Mouse (Mus musculus) thymus, adult 2 months (tissue): ENCODE data around the gene S1pr2. TPM values are rescaled to one million over a fixed set of nuclear protein-coding genes. Genes with fewer than 3 reads are reported as not detected.

Experiments
- DNase-seq: peaks from one replicate; pipeline ENCODE4 v3.0.0; 2021
- H3K27ac ChIP-seq: fragments of 200-500 bp; 2 replicates; pipeline ENCODE4 v1.5.1; 2012; ENCODE audit warnings: low read length, control low read depth; ENCODE audit not compliant: control insufficient read depth, insufficient read depth
- H3K27me3 ChIP-seq: fragments of 200-500 bp; 2 replicates; pipeline ENCODE4 v1.6.1; 2012; ENCODE audit warnings: mild to moderate bottlenecking, low read length, moderate library complexity, mixed read lengths; ENCODE audit not compliant: control insufficient read depth, insufficient read depth
- H3K36me3 ChIP-seq: fragments of 200-500 bp; 2 replicates; pipeline ENCODE4 v1.6.1; 2012; ENCODE audit warnings: mild to moderate bottlenecking, low read length, moderate library complexity; ENCODE audit not compliant: control insufficient read depth, insufficient read depth
- H3K4me1 ChIP-seq: fragments of 200-500 bp; replicated peaks from 2 replicates; pipeline ENCODE4 v1.6.1; 2012; ENCODE audit warnings: low read length; ENCODE audit not compliant: control insufficient read depth, insufficient read depth
- H3K4me3 ChIP-seq: fragments of 200-500 bp; 2 replicates; pipeline ENCODE4 v1.5.1; 2012; ENCODE audit warnings: mild to moderate bottlenecking, low read length, control low read depth, moderate library complexity; ENCODE audit not compliant: control insufficient read depth, insufficient read depth
- CTCF ChIP-seq: fragments of 200-500 bp; IDR thresholded peaks from 2 replicates; pipeline ENCODE4 v1.5.1; 2012; ENCODE audit warnings: mild to moderate bottlenecking, control low read depth, low read length, moderate library complexity, borderline replicate concordance; ENCODE audit not compliant: control insufficient read depth, poor library complexity, insufficient read depth; ENCODE audit errors: extremely low read depth
- POLR2A ChIP-seq: fragments of 200-500 bp; IDR thresholded peaks from 2 replicates; pipeline ENCODE4 v1.6.1; 2012; ENCODE audit warnings: mild to moderate bottlenecking, low read length, control low read depth, moderate library complexity; ENCODE audit not compliant: control insufficient read depth, poor library complexity, insufficient read depth; ENCODE audit errors: extremely low read depth
- WGBS: fragments of 180-500 bp; shearing (Covaris S2); methylation state at CpG from one replicate; pipeline ENCODE4 v1.1.7; 2018; 5-methylcytosine and 5-hydroxymethylcytosine counted together
- polyA plus RNA-seq: library from polyadenylated mRNA; depleted of rRNA; stranded (reverse); fragments of >200 nt; gene quantifications from 2 replicates; pipeline ENCODE4 v1.2.3, GENCODE M21; 2012

S1pr2 gene
- polyA plus RNA-seq, 1 experiment = 11.0 TPM

DNA sequence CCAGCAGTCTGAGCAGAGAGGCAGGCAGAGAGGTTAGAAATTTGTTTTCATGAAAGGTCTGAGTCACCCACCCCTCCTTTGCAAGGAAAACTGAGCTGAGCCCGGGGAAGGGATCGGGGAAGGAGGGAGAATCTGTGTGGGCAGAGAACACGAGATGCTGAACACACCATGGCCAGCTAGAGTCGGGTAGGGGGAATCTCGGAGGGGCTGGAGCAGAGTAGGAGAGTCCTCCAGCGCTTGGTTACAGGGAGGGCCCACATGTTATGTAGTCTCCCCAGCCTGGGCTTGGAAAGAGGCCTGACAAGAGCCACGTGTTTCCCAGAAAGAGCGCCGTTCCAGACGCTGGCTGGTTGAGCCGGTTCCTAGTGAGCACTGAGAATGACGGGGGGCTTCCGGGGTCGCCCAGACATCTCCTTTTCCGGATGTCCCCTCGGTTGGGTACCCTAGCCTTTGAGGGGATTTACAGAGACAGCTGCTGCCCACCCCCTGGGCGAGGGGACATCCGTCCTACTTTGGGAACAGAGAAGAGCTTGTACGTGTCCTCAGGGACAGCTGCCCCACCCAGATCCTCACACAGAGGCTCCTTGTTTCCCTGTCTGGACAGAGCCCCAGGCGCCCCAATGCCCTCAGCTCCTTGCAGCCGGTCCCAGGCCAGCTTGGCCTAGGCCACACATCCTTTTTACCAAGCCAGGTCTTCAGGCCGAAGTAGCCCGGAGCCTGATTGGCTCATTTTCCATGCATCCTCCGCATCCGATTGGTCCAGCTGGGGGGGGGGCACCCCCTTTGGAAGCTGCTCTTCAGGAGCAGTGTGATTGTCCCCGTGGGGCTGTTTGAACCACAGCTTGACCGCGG is 4.2 kb downstream of the S1pr2 start:
- Histone ChIP-seq H3K27me3 (no peaks in the 10 kb centered on the region), H3K27ac (no peak overlapping the region), H3K4me1 (peaks cover 11% of the 10 kb centered on the region), H3K4me3 (no peak overlapping the region), H3K36me3 (no peaks in the 10 kb centered on the region)
- DNase-seq = no peak
- TF ChIP-seq CTCF = no peak
- 90% methylated on average over 28 of the region's 28 CpGs for WGBS

DNA sequence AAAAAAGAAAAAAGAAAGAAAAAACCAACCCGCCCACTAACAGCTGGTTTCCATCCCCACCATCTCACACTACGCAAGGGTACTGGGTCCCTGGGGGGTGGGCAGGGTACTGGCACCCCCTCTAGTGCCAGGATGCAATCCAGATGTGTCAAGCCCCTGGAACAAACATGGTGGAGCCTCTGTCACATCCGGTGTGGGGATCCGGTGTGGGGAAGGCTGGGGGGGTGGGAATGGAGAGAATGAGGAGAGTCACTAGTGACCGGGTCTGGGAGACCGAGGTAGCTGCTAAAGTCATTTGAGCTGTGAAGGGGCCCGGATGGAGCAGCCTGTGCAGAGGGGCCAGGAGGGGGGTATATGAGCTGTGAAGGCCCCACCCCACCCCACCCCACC is 4.8 kb downstream of the S1pr2 start:
- WGBS = 96% methylated on average over 7 of the region's 7 CpGs
- no peaks in the 10 kb centered on the region for H3K27me3 ChIP-seq
- peaks cover 11% of the 10 kb centered on the region for H3K4me1 ChIP-seq
- no peaks in the 10 kb centered on the region for H3K36me3 ChIP-seq
- H3K4me3 ChIP-seq = no peak overlapping the region
- DNase-seq = no peak
- no peak overlapping the region for H3K27ac ChIP-seq
- no peak for TF ChIP-seq POLR2A
- no peak for TF ChIP-seq CTCF

DNA sequence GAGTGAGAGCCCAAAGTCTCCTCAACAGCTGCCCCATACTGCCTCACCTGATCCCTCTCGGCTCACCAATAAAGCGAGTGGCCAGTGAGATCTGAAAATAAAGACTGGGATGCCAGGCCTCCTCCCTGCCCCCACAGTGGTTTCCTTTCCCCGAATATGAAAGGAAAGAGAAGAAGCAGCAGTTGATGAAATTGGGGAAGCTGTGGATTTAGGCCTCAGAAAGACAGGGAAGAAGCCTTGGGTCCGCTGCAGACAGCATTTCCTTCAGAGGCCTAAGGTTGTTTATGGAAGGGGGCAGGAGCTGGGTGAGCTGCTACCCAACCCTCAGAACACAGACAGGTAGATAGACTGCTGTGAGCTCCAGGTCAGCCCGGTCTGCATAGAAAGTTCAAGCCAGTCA is 9.8 kb downstream of the S1pr2 start:
- TF ChIP-seq CTCF = no peak
- no peak for TF ChIP-seq POLR2A
- no peaks in the 10 kb centered on the region for H3K4me1 ChIP-seq
- no peaks in the 10 kb centered on the region for H3K36me3 ChIP-seq
- 53% methylated on average over 5 of the region's 5 CpGs for WGBS
- H3K27me3 ChIP-seq = no peaks in the 10 kb centered on the region
- DNase-seq = no peak
- H3K4me3 ChIP-seq = no peak overlapping the region
- no peak overlapping the region for H3K27ac ChIP-seq

DNA sequence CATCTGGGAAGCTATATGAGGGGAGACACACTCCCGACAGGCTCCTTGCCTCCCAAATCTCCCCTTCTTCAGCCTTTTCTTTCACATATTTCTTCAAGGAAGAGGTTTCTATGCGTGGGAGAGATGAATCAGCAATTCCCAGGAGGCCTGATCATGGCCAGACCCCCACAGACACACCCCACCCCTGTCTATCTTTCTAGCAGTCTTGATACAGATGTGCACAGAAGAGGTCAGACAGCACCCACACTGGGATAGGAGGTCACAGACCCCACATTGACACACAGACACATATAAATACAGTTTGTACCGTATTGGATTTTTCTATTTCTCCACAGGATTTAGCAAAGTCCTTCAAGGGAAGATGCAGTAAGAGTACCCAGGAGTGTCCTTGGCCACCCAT is 10.6 kb downstream of the S1pr2 start:
- no peaks in the 10 kb centered on the region for H3K36me3 ChIP-seq
- H3K4me1 ChIP-seq = 0 out of 2 replicates have a peak, but pooled peaks cover 2% of the 10 kb centered on the region
- H3K4me3 ChIP-seq = no peak overlapping the region
- H3K27ac ChIP-seq = no peak overlapping the region
- TF ChIP-seq CTCF (no peak), POLR2A (no peak)
- DNase-seq = no peak
- WGBS = 76% methylated on average over 3 of the region's 3 CpGs
- H3K27me3 ChIP-seq = no peaks in the 10 kb centered on the region

DNA sequence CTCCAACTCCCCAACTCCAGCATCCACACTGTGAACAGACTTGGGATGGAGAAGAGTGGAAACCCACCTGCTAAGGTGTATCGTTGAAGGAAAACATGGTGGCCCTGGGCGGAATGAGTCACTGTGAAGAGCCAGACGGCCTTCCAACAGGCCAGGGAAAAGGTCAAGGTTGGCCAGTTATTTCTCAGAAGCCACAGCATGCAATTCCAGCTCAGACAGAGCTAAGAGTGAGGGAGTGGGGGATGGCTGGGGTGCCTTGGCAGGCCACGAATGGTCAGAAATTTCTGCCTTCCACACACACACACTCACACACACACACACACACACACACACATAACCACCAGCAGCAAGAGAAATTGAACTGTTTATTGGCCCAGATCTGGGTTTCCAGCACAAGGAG is 11.0 kb downstream of the S1pr2 start:
- Histone ChIP-seq H3K27me3 (no peaks in the 10 kb centered on the region), H3K4me3 (no peak overlapping the region), H3K36me3 (no peaks in the 10 kb centered on the region), H3K4me1 (0 out of 2 replicates have a peak, but pooled peaks cover 2% of the 10 kb centered on the region), H3K27ac (no peak overlapping the region)
- no peak for DNase-seq
- 96% methylated on average over 4 of the region's 4 CpGs for WGBS
- no peak for TF ChIP-seq POLR2A
- no peak for TF ChIP-seq CTCF

DNA sequence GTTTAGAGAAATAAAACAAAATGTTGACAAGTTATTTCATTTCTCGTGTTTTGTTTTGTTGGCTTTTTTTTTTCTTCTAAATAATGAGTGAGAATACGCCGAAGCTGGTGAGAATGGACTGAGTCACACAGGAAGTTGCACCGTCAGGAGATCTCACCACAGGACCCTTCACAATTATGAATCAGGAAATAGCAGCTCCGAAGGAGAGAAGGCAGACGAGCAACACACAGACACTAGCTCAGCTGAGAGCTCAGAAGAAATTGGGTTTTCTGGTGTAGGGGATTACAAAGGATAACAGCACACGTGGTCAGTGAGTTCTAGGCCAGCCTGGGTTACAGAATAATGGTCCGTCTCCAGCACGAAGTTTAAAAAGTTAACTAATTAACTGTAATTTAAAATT is 15.0 kb downstream of the S1pr2 start:
- no peaks in the 10 kb centered on the region for H3K36me3 ChIP-seq
- H3K27me3 ChIP-seq = no peaks in the 10 kb centered on the region
- DNase-seq = peak; percentile 29
- no peak for TF ChIP-seq POLR2A
- TF ChIP-seq CTCF = no peak
- 9% methylated on average over 9 of the region's 9 CpGs for WGBS
- H3K4me1 ChIP-seq = 0 out of 2 replicates have a peak, but pooled peaks cover 2% of the 10 kb centered on the region
- no peak overlapping the region for H3K27ac ChIP-seq
- H3K4me3 ChIP-seq = no peak overlapping the region
